Mouse (Mus musculus) cerebellum, postnatal 36 days (tissue): ENCODE measurements around the gene Tchhl1.
A peak's percentile ranks its signal among the peaks of the same experiment; 100 is the strongest.

Experiments
- DNase-seq, 2 experiments: peaks; one replicate each; pipeline ENCODE4 v3.0.0; 2021 to 2022; ENCODE audit warnings: mixed read lengths in 2 of 2

Tchhl1 gene

DNA sequence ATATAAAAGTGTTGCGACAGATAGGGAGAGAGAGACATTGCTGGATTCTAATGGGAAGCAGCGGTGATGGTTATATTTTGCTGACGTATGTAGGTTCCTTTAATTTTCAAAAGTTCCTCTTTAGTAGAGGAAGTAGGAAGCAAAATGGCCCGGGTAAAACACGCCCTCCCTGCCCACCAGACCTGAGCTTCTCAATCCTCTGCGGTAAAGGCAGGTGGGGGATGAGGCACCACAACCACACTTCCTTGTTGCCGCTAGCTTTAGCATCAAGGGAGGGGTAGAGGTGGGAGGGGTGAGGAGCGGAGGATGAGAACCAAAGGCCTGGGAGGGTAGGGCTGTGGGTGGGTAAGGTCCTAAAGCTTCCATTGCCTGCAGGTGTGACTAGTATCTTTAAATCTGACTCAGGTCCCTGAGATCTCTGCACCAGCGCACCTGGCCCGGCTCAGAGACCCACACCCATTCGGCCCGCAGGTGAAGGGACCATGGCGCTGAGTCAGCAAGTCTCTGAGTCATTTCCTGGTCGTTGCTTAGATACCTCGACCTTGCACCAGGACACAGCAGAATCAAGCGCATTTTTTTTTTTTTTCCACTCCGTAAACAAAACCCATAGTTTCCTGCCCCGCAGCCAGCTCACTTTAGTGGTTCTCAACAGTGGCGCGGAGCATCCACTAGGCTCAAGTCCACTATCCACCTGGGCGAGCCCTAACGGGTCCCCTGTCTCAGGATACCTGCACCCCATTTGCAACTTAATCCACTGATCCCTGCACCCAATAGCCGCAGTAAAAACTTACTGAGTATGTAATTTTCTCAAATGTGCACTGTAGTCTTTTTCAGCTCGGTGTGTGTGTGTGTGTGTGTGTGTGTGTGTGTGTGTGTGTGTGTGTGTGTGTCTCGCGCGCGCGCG is 37.7 kb downstream of the Tchhl1 start:
- no peak for DNase-seq

DNA sequence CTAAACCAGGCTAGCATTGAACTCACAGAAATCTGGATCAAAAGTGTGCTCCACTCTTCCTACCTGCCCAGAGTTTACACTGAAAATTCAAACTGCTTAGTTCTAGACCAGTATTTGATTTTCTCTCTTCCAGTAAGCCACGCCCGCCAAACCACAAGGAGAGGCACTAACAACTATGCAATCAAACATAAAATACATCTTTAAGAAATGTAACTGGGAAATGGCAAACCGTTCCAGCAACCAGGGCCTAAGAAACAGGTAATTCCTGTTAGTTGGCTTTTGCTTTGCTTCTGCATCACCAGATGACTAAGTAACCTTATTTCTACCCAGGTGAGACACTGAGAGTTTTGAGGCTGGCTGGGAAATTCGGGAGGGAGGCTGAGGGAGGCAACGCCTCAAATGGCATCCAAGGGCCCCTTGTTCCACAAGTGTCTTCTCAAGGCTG is 38.3 kb downstream of the Tchhl1 start:
- DNase-seq = no peak

DNA sequence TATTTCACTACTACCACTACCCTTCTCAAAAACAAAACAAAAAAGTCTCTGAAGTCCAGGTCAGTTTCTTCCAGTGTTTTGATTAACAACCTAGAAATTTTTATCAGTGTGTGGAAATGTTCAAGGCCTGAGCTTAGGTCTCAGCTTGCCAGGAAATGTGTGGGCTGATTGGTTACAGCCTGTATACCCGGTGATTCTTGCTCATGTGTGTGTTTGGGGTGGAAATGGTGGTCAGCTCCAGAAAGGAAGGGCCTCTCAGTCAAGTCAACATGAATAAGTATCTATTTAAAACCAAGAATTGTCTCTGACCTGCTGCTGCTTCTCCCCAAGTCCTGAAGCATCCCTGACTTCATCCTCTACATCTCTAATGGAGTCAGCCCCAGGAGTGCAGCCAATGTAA is 40.7 kb downstream of the Tchhl1 start:
- no peak for DNase-seq

DNA sequence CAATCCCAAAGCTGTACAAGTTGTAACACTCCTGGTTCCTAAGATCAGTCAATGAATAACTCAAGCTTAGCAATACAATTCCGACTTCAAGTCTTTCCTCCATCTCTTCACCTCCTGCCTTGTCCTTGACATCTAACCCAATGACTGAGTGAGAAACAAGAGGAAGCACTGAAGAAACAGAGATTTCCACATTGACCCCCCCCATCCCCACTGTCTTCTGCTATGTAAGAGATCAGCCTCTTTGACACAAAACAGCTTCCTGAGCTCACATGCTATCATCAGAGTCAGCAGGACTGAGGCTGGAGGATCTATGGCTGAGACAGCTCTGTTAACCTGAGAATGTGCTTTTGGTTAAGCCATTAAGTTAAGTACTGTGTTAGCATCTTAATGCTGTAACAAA is 42.5 kb downstream of the Tchhl1 start:
- no peak for DNase-seq

DNA sequence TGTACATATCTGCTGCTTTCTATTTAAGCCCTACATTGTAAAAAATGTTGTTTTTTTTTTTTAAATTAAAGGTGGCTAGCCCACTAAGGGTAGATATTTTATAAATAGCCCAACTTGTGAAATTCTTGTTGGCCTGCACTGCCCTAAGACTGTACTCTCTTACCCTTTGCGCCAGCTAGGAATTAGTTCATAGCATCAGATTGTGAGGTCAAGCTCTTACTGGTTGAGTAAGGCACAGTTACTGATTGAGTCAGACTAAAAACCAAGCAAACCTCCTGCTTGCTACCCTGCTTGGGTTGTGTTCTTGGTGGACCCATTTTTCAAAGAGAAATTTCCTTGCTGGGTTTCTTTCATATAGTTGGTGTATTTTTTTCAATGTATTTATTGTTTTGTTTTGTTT is 43.2 kb downstream of the Tchhl1 start:
- no peak for DNase-seq

DNA sequence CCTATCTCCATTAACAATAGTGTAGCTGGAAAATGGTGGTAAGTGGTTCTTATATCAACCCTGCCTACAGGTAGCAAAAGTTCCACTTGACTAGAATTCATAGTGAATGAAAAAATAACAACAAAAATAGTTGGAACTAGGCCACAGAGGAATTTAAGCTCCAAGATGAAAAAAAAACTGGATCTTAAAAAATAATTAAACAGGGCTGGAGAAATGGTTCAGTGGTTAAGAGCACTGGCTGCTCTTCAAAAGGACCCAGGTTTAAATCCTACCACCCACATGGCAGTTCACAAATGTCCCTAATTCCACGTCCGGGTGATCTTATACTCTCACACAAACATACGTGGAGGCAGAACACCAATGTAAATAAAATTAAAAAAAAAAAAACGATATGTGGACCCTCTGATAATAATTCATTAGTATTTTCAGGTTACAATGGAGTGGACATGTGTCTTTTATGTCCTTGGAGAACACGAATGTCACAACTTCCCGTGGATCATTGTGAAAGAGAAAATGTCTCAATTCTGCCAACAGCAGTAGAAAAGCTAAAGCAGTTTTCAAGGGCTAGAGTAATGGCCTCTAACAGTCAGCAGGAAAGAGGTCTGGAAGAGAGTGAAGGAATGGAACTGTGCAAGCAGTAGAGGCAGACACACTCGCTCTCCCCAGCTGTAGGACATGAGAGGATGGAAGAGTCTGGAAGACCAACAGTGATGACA is 44.0 kb downstream of the Tchhl1 start:
- DNase-seq = no peak

DNA sequence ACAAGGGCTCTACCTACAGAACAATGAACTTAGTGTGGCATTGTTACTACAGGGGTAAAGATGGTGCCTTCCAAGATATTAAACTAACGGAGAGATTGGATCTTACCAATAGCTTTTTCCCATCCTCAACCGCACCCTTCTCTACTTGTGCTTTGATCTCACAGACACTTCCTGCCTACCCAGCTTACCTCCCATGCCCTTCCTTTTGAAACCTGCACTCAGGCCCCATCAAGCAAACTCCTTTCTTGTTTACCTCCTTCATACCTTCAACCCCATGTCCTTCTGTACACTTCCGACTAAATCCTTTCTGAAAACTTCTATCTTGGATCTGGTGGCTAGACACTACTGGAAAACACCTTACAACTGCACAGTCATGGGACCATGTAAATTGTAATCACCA is 46.1 kb downstream of the Tchhl1 start:
- DNase-seq = no peak

DNA sequence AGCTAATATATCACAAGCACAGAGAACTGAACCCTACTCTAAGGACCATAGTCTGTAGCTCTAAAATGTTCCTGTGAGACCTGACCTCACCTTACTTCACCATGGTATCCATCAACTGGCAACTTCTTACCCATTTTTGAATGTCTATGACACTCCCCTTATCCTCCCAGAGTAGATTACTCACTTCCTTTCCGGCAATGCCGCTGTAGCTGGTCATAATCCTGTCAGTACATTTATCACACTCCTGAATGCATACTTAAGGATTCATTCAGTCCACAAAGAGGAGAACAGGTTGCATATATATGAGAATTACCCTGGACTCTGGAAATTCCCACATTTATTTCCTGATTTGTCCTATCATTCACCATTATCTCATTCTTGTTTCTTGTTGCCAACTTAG is 48.8 kb downstream of the Tchhl1 start:
- DNase-seq = no peak

DNA sequence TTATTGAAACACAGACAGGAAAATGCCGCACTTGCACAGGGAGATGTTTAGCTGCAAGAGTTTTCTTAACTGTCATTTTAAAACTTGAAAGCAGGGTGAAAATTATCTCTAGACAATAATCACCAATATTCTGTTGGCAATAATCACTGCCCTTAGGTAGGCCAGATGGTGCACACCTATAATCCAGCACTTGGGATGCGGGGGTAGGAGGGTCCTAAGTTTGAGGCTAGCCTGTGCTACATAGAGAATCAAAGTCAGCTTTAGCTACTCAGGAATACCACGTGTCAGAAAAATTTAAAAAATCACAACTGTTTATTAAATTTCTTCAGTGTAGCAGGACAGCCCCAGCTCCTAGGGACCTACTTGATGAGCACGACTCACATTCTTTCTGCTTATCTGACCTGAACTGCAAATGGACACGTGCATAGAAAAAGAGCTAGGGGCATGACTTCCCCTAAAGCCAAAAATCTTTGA is 51.3 kb downstream of the Tchhl1 start:
- DNase-seq = no peak

DNA sequence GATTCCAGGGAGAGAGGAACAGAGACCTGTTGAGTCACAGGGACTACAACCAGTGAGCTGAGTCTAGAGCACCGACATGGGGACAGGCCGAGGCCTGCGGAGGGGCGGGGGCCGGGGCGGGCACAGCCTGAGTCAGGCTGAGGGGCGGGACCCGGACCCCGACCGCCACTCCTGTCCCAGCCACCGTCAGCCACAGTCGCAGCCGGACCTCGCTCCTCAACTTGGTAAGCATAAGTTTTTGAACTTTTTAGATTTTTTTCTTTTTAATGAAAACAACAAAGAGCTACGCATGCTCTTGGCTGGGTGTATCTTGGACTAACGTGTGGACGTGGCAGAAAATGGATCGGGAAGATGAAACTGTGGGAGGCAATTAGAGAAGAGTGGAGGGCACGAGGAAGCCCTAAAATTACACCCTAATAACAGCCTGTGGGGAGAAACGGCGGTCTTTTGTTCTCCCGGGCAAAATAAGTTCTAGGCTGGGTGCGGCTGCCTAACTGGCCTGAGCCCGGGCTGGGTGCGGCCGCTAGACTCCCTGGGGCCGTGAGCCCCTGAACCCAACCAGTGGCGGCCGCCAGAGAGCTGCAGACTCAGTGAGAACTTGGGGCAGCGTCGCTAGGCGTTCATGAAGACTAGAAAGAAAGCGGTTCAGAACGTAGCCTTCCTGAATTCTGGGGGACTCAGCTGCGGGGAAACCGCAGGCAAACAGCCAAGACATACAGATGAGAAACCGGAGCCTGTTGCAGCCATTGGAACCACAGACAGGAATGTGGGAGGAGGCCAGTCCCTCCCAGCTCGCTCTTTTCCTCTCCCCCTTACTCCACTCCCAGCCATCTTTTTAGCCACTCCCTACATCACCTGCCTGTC is 52.0 kb downstream of the Tchhl1 start, which contains the start of gene S100a11:
TSS of gene S100a11 (plus strand) at position 159 of the 864 bp plus-strand sequence.
- peak in 1 of 2 experiments; percentile 1 for DNase-seq
